Mouse (Mus musculus): ENCODE measurements around the gene Sema4d.

DNA sequence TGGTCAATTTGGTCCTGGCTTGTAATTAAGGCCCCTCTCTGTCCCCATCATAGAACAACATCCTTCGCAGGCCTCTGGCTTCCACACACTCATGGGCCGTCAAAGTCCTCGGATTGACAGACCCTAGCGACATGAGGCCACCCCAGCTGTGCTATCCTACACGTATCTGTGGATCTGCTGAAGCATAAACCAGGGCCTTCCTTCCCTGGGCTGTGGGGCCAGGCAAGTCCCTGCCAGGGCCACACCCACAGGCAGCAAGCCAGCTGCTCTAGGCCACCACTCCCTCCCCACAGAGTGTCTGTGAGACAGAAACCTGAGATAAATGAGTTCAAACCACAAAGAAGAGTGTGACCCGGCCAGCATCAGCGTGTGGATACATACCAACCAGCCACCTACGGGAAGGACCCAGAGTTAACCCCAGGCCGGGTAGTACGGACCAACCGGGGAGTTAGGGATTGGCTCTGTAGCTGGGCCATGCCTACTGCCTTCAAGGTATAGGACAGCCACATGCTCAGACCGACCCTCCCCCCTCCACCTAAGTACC lies 45.5 kb downstream of the Sema4d start:
- TF ChIP-seq POLR2A (IDR thresholded peaks at IDR 0.05; ENCODE audit: insufficient read depth, low read depth, low read length), result no peak
- TF ChIP-seq CTCF (IDR thresholded peaks at IDR 0.05), result no peak
- no peak for TF ChIP-seq EP300 (IDR thresholded peaks at IDR 0.05; ENCODE audit: insufficient read depth, low read depth, low read length)

All from heart, adult 2 months (tissue).